Mouse (Mus musculus) heart, adult 2 months (tissue): Measurements from ENCODE around the gene Polr2e. TPM values are rescaled to one million over a fixed set of nuclear protein-coding genes. Genes with fewer than 3 reads are reported as not detected.

Experiments used
- DNase-seq, 2 experiments: peaks; one replicate each; pipeline ENCODE4 v3.0.0; 2021
- H3K27ac ChIP-seq: fragments of 200-600 bp; 2 replicates; pipeline ENCODE4 v1.8.1; 2022
- H3K27me3 ChIP-seq: fragments of 200-500 bp; 2 replicates; pipeline ENCODE4 v1.6.1; 2012; ENCODE audit warnings: mild to moderate bottlenecking, low read length, inconsistent platforms, mixed read lengths; ENCODE audit not compliant: control insufficient read depth, insufficient read depth
- H3K36me3 ChIP-seq: fragments of 200-500 bp; 2 replicates; pipeline ENCODE4 v1.6.1; 2012; ENCODE audit warnings: low read length, inconsistent platforms; ENCODE audit not compliant: control insufficient read depth, insufficient read depth
- H3K4me1 ChIP-seq: fragments of 200-500 bp; 2 replicates; pipeline ENCODE4 v1.6.1; 2011; ENCODE audit warnings: low read length; ENCODE audit not compliant: control insufficient read depth, insufficient read depth
- H3K4me3 ChIP-seq: fragments of 200-600 bp; 2 replicates; pipeline ENCODE4 v1.8.1; 2022
- H3K79me2 ChIP-seq: fragments of 200-500 bp; replicated peaks from 2 replicates; pipeline ENCODE4 v1.6.1; 2012; ENCODE audit warnings: mild to moderate bottlenecking, inconsistent platforms, low read length, moderate library complexity, mixed read lengths; ENCODE audit not compliant: control insufficient read depth, insufficient read depth
- H3K9ac ChIP-seq: fragments of 200-500 bp; 2 replicates; pipeline ENCODE4 v1.6.1; 2012; ENCODE audit warnings: low read depth, mild to moderate bottlenecking, control low read depth, inconsistent platforms, low read length, mixed read lengths
- CTCF ChIP-seq: fragments of 200-600 bp; IDR thresholded peaks from 2 replicates; pipeline ENCODE4 v1.8.1; 2022; ENCODE audit warnings: antibody characterized with exemption, mild to moderate bottlenecking, moderate library complexity
- EP300 ChIP-seq: fragments of 200-500 bp; IDR thresholded peaks from 2 replicates; pipeline ENCODE4 v1.6.1; 2011; ENCODE audit warnings: low read depth, low read length, control low read depth; ENCODE audit not compliant: insufficient read depth
- POLR2A ChIP-seq: fragments of 200-500 bp; IDR thresholded peaks from 2 replicates; pipeline ENCODE4 v1.6.1; 2011; ENCODE audit warnings: mild to moderate bottlenecking, low read depth, low read length, control low read depth; ENCODE audit not compliant: insufficient read depth
- WGBS: fragments of 180-500 bp; shearing (Covaris S2); methylation state at CpG from one replicate; pipeline ENCODE4 v1.1.7; 2018; 5-methylcytosine and 5-hydroxymethylcytosine counted together
- intact Hi-C: fragments of 180-260 bp; cut with DNase I; formaldehyde crosslinking; loops from one replicate; pipeline ENCODE4 v1.15.1; 2025
- polyA plus RNA-seq: library from polyadenylated mRNA; depleted of rRNA; stranded (reverse); fragments of >200 nt; gene quantifications from 2 replicates; pipeline ENCODE4 v1.2.3, GENCODE M21; 2012
- total RNA-seq, 2 experiments: library from RNA; stranded (reverse); gene quantifications; 2 replicates each; pipeline ENCODE4 v1.2.3; 2021

Gene Polr2e
- total and polyA plus RNA-seq, 3 experiments, result 78.3 to 194 (median 89.8) TPM

- DNase-seq, result no peak
- WGBS, result 75% methylated on average over 6 of the region's 7 CpGs
- no peak overlapping the region for H3K27ac ChIP-seq
- no peaks in the 10 kb centered on the region for H3K27me3 ChIP-seq
- no peak overlapping the region for H3K4me3 ChIP-seq
- H3K36me3 ChIP-seq, result 0 out of 2 replicates have a peak, but pooled peaks cover 2% of the 10 kb centered on the region
- intact Hi-C loops, result no loop called here
- H3K79me2 ChIP-seq, result no peaks in the 10 kb centered on the region
- H3K4me1 ChIP-seq, result peaks cover 18% of the 10 kb centered on the region
- TF ChIP-seq CTCF (no peak), EP300 (no peak), POLR2A (no peak)
- no peak overlapping the region for H3K9ac ChIP-seq
These were observed 29.7 kb upstream of the Polr2e start for GRCm38 (mm10) chr10:80069251-80069650.

- DNase-seq, result no peak
- H3K79me2 ChIP-seq, result no peaks in the 10 kb centered on the region
- H3K27me3 ChIP-seq, result no peaks in the 10 kb centered on the region
- intact Hi-C loops, result no loop called here
- H3K9ac ChIP-seq, result no peak overlapping the region; the same call in 1 of the 2 replicates
- H3K36me3 ChIP-seq, result no peaks in the 10 kb centered on the region
- TF ChIP-seq EP300 (no peak), CTCF (peak; percentile 28; the same call in 1 of the 2 replicates), POLR2A (no peak)
- H3K4me3 ChIP-seq, result no peak overlapping the region
- no peak overlapping the region for H3K27ac ChIP-seq
- H3K4me1 ChIP-seq, result no peaks in the 10 kb centered on the region
- WGBS, result 76% methylated on average over 23 of the region's 23 CpGs
These were observed 24.5 kb upstream of the Polr2e start for GRCm38 (mm10) chr10:80063877-80064650.

- Histone ChIP-seq H3K36me3 (no peaks in the 10 kb centered on the region), H3K4me3 (no peak overlapping the region), H3K27ac (no peak overlapping the region), H3K4me1 (no peaks in the 10 kb centered on the region), H3K9ac (no peak overlapping the region), H3K79me2 (no peaks in the 10 kb centered on the region), H3K27me3 (no peaks in the 10 kb centered on the region)
- no peak for DNase-seq
- TF ChIP-seq POLR2A (no peak), EP300 (no peak), CTCF (no peak)
- intact Hi-C loops, result no loop called here
- 89% methylated on average over 5 of the region's 5 CpGs for WGBS
These were observed 23.5 kb upstream of the Polr2e start for GRCm38 (mm10) chr10:80063104-80063503.

GRCm38 (mm10) chr10:80057683-80058326, 18.2 kb upstream of the Polr2e start:
- WGBS, result 70% methylated on average over 30 of the region's 30 CpGs
- Histone ChIP-seq H3K4me3 (no peak overlapping the region), H3K4me1 (peaks cover 5% of the 10 kb centered on the region), H3K27me3 (no peaks in the 10 kb centered on the region), H3K9ac (no peak overlapping the region), H3K79me2 (no peaks in the 10 kb centered on the region), H3K27ac (no peak overlapping the region), H3K36me3 (peaks cover 4% of the 10 kb centered on the region; the same call in 1 of the 2 replicates)
- DNase-seq, result no peak
- no peak for TF ChIP-seq POLR2A
- no peak for TF ChIP-seq EP300
- TF ChIP-seq CTCF, result no peak
- intact Hi-C loops, result loop anchor here (2.0 kb wide), 1 partner anchor 13 kb away; no protein-coding TSS in a partner anchor

- H3K27me3 ChIP-seq, result no peaks in the 10 kb centered on the region
- no peak overlapping the region for H3K9ac ChIP-seq
- H3K27ac ChIP-seq, result no peak overlapping the region
- peaks cover 10% of the 10 kb centered on the region for H3K4me1 ChIP-seq
- H3K36me3 ChIP-seq, result peaks cover 4% of the 10 kb centered on the region; the same call in 1 of the 2 replicates
- WGBS, result 91% methylated on average over 27 of the region's 27 CpGs
- no peaks in the 10 kb centered on the region for H3K79me2 ChIP-seq
- TF ChIP-seq POLR2A (no peak), EP300 (no peak), CTCF (no peak)
- intact Hi-C loops, result loop anchor here (2.0 kb wide), 1 partner anchor 14 kb away; no protein-coding TSS in a partner anchor
- H3K4me3 ChIP-seq, result no peak overlapping the region
- no peak for DNase-seq
These were observed 17.5 kb upstream of the Polr2e start for GRCm38 (mm10) chr10:80056976-80057682.
